Mouse (Mus musculus) megakaryocyte progenitor cell, adult 5-6 weeks (primary cell): ENCODE data around the gene Shld2. TPM values are rescaled to one million over a fixed set of nuclear protein-coding genes. Genes with fewer than 3 reads are reported as not detected.

Experiments used
- total RNA-seq, 2 experiments: library from RNA; stranded (forward) in 1 of 2; stranded (reverse) in 1 of 2; fragments of 157-497, 149-512 nt in 1 of 2; fragments of 200-1000 nt in 1 of 2; gene quantifications; 2 replicates each; pipeline versions ENCODE4 v1.2.3 to v1.2.4; 2015 to 2017

The Shld2 gene
- total RNA-seq, 2 experiments from 2014 or later: 7.9 to 13.3 TPM

Other genes with a start within 250 kb of the Shld2 start
- not detected in 2 replicates for gene Anxa8, start 224.5 kb downstream of the Shld2 start, total RNA-seq (2015)
- gene Anxa8, start 224.5 kb downstream of the Shld2 start, total RNA-seq (2017): not detected in 2 replicates
- gene A630023A22Rik, start 207.7 kb downstream of the Shld2 start, total RNA-seq (2015): not detected in 2 replicates
- not detected in 2 replicates for gene A630023A22Rik, start 207.7 kb downstream of the Shld2 start, total RNA-seq (2017)
- not detected in 2 replicates for gene Npy4r, start 158.0 kb downstream of the Shld2 start, total RNA-seq (2015)
- gene Npy4r, start 158.0 kb downstream of the Shld2 start, total RNA-seq (2017): not detected in 2 replicates
- gene Gprin2, start 108.8 kb downstream of the Shld2 start, total RNA-seq (2015): not detected in 2 replicates
- gene Gprin2, start 108.8 kb downstream of the Shld2 start, total RNA-seq (2017): not detected in 2 replicates
- gene Syt15, start 90.9 kb downstream of the Shld2 start, total RNA-seq (2015): not detected in 2 replicates
- not detected in 2 replicates for gene Syt15, start 90.9 kb downstream of the Shld2 start, total RNA-seq (2017)
- gene Glud1, start 234 bp upstream of the Shld2 start, total RNA-seq (2015): 182 and 187 TPM in 2 replicates
- 118 and 134 TPM in 2 replicates for gene Glud1, start 234 bp upstream of the Shld2 start, total RNA-seq (2017)
- not detected in 2 replicates for gene Fam25c, start 44.9 kb upstream of the Shld2 start, total RNA-seq (2015)
- not detected in 2 replicates for gene Fam25c, start 44.9 kb upstream of the Shld2 start, total RNA-seq (2017)
- gene Sncg, start 64.3 kb upstream of the Shld2 start, total RNA-seq (2015): not detected in 2 replicates
- gene Sncg, start 64.3 kb upstream of the Shld2 start, total RNA-seq (2017): not detected in 2 replicates
- gene Mmrn2, start 65.0 kb upstream of the Shld2 start, total RNA-seq (2015): not detected in 2 replicates
- gene Mmrn2, start 65.0 kb upstream of the Shld2 start, total RNA-seq (2017): not detected in 2 replicates
- gene Bmpr1a, start 192.8 kb upstream of the Shld2 start, total RNA-seq (2015): 0.39 and 0.68 TPM in 2 replicates
- gene Bmpr1a, start 192.8 kb upstream of the Shld2 start, total RNA-seq (2017): 0.25 and 0.41 TPM in 2 replicates
- not detected in 2 replicates for gene 9230112D13Rik, start 212.3 kb upstream of the Shld2 start, total RNA-seq (2015)
- not detected in 2 replicates for gene 9230112D13Rik, start 212.3 kb upstream of the Shld2 start, total RNA-seq (2017)